Mouse (Mus musculus) lung, postnatal 4 days (tissue): Measurements from ENCODE around the gene Gm17349.
A peak's percentile ranks its signal among the peaks of the same experiment; 100 is the strongest.
"Not testable (repeated sequence)": the region's sequence is repeated elsewhere in the genome, so short reads cannot be mapped to it uniquely, and the experiment has no call there.

Source experiments
- DNase-seq, 2 experiments: peaks; one replicate each; pipeline ENCODE4 v3.0.0; 2021

The Gm17349 gene

DNA sequence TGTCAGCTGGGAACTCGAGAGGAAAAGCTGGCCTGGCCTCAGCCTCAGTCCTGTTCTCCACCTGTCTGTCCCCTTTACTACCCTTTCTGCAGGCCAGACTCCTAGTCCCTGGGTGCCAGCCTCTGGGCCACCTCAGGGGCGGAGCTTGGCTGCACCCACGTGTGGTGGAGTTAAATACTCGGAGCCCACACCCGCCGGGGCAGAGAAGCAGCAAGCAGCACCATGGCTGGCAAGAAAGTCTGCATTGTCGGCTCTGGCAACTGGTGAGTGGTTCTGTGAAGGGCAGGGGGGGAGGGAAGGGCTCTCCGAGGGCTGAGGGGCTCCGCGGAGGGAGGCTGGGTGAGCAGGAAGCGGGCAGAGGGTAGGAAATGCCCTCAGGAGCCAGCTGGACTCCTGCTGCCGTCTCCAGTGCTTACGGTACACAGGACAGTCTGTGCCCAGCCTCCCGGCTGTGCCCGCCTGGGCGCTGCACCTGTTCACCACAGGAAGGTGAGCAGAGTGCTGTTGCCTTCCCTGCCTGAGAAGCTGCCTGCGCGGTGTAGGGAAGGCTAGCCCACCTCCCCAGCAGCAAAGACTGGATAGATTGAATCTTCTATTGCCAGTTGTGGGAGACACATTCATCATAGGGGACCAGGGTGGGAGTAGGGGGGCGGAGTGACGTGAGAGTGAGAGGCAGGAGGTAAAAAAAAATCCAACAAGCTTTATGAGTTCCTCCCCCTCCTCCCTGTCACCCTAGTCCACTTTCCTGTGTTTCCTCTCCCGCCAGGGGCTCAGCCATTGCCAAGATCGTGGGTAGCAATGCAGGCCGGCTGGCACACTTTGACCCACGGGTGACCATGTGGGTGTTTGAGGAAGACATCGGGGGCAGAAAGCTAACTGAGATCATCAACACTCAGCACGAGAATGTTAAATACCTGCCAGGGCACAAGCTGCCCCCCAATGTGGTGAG, 12.4 kb upstream of the Gm17349 start, which contains the start of gene Gpd1:
Gene Gpd1, plus strand, starts transcription at position 130 of the 949 bp plus-strand sequence.
- peak; percentile 52 to 69 for DNase-seq

DNA sequence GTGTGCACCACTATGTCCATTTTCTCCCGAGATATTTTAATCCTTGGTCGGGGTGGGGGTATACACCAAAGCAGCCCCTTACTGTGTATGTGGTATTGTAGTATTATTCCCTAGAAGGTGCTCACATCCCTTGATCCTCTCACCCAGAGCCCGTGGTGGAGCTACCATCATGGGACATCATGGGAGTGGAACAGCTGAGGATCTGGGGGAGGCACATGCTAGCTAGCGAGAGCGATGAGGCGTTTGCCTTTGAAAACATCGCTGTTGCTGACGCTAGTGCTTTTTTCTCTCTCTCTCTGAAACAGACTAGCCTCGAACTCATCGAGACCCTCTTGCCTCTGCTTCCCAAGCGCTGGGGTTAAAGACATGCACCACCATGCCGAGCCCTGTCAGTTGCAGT, 11.5 kb upstream of the Gm17349 start:
- no peak for DNase-seq

DNA sequence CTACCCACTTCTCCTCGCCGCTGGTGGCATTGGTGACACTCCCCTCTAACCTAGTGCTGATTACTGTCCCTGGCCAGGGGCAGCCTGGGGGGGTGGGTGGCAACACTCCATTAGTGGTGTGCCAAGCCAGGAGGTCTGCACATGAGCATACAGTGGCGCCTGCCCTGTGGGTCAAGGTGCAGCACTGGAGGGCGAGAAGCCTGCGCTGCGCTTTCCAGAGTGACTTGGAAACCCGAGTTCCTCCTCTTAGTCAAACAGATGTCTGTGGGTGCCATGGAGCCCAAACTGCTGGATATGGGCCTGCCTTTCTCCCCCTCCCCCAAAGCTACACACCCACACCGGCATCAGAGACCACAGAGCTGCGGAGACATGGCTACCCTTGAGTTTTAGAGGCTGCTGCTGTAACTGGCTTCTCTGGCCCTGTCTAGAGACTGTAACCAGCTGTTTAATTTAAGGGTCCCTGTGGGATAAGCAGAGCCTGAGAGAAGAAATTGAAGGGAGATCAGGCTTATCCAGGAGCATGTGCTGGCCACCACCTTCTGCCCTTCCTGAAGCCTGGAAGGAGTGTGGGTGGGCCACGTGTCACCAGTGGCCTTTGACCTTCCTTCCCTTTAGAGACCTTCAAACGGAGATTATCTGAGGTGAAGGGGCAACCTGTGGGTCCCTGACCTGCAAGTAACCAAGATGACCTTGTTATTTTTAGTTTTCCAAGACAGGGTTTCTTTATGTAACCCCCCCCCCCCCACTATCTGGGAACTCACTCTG, 10.9 kb upstream of the Gm17349 start:
- peak in 1 of 2 experiments; percentile 54 for DNase-seq

DNA sequence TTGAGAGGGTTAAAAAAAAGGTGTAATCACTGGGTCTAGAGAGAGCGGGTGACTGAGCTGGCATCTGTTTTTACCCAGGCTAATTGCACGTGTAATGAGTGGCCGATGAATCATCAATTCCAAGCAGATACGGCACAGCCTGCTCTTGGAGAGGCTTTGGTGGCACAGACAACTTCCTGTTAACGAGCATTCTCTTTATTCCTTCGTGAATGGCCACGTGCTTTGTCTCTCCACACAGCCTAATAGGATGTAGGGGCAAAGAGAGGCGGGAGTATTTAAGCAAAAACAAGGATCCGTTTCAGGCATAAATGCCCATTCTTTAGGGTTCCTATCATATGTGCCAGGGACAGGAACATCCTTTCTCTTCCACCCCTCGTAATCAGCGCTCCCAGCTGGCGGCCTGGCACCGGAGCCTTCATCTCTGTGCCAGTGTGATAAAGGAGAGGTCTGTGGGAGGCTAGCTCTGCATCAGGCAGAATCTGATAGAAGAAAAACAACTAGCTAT, 10.1 kb upstream of the Gm17349 start:
- no peak for DNase-seq

DNA sequence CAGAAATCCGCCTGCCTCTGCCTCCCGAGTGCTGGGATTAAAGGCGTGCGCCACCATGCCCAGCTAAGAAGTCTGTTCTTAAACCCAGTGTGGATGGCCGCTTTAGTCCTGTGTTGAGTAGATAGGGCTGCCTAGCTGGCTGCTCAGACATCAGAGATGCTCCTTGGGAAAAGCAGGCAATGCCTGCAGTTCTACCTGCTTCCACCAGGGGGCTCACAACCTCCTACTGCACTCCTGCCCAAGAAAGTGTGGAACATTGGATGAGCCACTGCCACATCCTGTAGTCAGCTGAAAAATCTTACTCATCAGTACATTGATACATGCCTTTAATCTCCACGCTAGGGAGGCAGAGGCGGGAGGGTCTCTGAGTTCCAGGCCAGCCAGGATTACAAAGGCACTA, 9.6 kb upstream of the Gm17349 start:
- peak; percentile 74 to 83 for DNase-seq

DNA sequence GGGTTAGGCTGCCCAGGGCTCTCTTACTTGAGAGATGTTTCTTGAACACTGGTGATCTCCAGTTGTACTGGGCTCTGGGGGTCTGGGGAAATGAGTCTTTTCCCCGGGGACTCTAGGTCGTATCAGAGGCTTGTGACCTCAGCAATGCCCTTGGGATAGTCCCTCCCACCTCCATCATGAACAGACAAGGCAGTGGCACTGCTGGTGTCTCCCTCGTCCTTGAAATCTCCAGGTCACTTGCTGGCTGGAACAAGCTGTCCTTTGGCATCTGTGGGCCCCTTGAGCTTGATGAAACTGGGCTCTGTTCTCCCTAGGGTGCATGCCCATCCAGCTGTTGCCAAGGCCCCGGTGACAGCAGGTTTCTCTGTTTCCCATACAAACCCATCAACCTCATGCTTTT, 8.9 kb upstream of the Gm17349 start:
- DNase-seq: no peak

DNA sequence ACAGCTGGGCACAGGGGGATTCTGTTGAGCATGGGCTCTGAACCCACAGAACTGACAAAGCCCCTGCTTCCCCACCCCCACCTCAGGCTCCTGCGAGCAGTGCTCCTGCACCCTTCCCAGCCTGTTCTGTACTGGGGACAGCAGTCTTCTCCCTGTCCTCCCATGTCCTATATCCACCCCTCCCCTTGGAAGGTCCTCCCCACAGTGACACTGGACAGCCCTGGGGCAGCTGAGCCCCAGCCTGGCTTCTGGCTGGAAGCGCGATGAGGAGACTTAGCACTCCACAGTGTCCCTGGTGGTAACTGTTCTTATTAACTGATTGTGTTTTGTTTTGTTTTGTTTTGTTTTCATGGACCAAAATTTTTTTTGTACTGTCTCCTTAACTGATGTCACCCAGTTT, 8.3 kb upstream of the Gm17349 start:
- DNase-seq: no peak

DNA sequence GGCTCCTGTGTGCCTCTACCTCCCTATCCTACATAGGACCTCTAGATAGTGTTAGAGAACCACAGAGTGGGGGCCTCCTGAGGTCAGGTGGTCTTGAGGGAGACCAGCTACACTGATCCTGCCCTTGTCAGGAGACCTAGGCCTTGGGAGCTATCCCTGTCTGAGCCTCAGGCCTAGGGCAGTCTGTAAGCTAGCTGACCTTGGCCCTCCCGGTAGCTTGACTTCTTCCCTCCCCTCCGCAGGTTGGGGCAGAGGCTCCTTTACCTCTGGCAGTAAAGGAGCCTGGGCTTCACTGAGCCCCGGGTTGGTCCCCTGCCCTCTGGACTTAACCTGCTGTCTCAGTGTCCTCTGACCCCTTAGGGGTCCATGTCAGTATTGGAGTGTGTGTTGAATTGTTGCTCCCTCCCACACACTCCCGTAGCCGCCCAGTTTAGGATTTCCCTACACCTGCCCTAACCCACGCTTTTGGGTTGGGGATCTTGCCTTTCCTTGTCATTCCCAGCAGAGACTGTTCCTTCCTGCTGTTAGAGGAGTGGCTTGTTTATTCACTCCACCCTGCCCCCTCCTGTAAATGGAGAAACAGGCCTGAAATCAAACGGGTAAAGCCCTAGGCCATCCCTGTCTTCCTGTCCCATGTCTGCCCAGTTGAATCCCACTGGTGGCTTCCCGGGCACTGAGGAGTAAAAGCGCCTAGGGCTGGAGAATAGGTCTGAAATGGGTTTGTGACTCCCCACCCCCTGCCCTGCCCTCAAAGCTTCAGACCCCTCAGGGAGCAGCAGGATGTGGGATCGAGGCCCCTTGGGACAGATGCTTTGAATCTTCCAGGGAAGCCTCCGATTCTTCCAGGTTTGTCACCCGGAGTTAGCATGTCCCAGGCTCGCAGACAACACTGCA, 7.6 kb upstream of the Gm17349 start:
- no peak for DNase-seq

DNA sequence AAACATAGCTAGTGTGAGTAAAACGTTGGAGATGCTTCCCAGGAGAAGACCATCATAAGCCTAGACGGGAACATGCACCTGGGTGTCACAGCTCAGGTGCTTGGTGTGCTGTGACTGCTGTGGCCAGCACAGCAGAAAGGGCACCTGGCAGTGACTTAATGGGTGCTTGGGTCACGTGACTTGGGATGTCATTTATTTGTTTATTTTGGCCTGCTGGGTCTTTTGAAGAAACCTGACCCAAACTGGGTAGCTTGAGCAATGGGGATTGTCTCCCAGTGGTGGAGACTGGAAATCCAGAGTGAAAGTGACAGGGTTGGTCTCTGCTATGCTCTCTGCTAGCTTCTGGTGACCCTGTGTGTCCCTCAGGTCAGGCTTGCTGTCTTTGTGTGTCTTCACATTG, 6.2 kb upstream of the Gm17349 start:
- no peak for DNase-seq

DNA sequence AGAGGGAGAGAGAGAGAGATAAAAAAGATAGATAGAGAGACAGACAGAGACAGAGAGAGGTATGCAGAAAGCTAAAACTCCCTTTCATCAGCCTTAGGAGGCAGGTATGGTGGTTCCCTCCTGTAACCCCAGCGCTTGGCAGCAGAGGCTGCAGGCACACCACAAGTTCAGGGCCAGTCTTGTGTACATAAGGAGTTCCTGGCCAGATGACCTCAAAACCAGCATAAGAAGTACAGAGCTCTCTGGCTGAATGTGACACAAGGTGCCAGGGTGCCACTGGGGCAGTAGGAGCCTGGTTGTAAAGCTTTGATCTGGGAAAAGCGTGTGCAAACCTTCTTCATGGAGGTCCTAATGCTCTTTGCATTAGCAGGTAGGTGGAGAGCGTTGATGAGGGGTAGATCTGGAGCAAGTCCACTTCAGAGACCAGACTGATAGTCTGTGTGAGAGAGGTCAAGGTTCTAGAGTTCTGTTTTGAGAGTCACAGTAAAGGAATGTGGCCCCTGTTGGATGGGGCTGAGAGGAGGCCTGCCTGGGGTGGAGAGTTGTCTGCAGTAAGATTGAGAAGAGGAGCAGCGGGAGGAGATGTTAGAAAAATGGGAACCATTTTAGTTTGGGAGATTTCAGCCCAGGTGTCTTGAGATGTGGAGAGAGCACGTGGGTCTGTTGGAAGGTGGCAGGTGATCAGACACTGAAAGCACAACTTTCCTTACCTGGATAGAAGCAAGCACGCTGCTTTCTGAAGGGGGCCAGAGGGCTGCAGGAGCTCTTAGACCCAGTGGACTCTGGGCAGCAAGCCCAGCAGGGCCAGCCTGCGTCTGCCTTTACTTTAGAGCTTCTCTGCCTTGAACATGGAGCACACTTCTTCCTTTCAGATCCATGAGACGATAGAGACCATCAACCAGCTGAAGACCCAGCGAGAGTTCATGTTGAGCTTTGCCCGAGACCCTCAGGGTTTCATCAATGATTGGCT, 5.2 kb upstream of the Gm17349 start:
- DNase-seq: no peak

DNA sequence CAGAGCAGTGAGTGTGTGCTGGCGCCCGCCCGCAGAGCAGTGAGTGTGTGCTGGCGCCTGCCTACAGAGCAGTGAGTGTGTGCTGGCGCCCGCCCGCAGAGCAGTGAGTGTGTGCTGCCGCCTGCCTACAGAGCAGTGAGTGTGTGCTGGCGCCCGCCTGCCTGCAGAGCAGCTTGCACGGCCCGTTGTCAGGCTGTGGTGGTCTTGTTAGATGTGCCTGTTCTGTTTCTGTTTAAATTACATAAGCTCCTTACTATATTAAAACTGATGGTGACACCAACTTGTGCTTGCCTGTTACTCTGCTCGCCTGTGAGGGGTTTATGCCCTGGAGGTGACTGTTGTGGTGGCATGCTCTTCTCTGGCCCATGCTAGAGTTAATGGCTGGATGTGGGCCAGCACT, 2.9 kb upstream of the Gm17349 start:
- DNase-seq: no peak

DNA sequence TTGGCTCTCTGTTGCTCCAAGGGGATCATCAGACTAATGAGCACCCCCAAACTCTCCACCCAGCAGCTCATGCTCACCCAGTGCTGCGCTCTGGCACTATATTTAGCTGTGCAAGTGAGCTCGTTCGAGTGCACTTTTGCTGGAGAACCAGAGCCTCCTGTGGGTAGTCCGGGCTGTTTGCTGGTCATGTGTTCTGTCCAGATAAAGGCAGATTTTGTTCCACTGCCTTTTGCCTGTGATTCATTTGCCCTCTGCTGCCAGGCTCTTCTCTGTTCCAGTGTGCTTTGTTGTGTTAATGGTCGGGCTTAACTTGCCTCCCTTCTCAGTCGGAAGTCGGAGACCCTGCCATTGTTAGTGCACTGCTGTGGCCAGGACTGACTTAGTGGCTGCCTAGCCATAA, 409 bp downstream of the Gm17349 start:
- DNase-seq: no peak

DNA sequence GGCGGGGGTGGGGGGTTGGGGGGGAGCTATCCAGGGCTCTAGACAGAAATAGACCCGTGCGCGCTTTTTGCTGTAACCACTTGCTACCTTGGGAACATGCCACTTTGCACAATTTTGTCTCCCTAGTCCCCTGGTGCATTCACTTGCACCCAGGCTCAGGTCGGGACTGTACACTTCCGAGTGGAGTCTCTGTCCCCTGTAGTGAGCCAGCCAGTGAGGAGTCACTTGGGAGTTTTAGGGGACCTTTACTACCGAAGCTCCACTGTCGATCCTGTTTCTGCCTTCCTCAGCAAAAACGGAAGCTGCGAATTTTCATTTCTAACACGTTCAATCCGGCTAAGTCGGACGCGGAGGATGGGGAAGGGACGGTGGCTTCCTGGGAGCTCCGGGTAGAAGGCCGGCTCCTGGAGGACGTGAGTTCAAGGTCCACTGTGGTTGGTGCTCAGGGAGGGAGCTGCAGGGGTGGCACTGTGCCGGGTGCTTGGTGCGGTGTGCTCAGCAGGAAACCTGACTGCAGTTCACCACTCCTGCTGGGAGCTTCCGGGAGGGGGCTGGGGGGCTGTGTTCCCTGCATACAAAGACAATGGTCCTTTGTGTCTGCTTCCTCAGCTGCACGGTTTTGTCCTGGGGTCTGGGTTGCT, 1.1 kb downstream of the Gm17349 start:
- peak; percentile 40 to 64 for DNase-seq

DNA sequence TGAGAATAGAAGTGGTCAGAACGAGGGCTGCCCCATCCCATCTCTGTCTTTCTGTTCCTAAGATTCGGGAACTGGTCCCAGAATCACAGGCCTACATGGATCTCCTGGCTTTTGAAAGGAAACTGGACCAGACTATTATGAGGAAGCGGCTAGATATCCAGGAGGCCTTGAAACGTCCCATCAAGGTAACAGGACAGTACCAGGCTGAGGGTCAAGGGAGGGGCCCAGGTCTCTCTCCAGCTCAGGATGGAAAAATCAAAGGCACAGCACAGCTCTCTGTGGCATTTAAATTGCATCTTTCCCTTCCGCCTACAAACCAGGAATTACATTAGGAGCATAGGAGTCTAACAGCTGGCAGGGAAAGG, 1.6 kb downstream of the Gm17349 start:
- DNase-seq: no peak

DNA sequence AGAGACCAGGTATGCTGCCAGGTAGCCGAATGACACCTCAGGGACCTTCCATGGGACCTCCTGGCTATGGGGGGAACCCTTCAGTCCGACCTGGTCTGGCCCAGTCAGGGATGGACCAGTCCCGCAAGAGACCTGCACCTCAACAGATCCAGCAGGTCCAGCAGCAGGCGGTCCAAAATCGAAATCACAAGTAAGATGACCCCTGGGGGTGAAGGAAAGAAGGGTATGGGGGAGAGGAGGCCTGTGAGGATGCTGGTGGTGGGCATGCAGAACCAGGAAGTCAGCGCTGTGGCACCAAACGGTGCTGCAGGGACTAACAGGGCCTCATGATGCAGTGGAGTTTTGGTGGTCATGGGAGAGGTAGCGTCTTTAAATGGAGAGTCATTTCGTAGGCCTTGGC, 2.2 kb downstream of the Gm17349 start:
- no peak for DNase-seq

DNA sequence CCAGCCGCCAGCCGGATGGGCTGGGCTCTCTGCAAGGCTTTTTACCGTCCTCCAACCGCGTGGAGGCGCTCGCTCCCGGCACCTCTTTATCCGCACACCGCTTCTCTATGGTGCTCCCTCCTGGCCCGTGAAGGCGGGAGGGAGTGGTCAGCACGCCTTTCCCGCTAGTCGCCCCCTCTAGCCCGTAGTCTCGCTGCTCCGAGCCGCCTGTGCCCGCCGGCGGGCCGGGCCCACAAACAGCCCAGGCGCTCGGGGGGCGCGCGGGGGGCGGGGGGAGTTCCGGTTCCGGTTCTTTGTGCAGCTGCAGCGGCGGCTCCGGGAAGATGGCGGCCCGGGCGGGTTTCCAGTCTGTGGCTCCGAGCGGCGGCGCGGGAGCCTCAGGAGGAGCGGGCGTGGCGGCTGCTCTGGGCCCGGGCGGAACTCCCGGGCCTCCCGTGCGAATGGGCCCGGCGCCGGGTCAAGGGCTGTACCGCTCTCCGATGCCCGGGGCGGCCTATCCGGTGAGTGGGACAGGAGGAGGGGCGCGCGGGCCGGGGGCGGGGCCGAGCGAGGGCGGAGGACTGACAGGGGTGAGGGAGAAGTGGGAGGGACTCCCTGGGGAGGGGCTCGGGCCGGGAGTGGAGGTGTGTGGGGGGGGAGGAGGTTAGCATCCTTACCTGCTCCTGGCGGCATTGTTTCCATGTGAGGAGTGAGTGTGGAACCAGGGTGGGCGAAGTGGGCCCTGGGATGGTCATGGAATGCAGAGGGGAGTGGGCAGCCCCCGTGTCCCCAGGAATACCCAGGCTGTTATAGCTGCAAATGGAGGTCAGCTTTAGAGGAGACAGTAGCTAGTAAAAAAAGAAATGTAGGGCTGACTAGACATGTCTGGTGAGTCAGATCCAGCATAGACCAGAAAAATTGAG, 3.0 kb downstream of the Gm17349 start, which contains the start of gene Smarcd1:
Gene Smarcd1, plus strand, starts transcription at position 131 of the 902 bp plus-strand sequence.
- DNase-seq: peak; percentile 96 to 97

DNA sequence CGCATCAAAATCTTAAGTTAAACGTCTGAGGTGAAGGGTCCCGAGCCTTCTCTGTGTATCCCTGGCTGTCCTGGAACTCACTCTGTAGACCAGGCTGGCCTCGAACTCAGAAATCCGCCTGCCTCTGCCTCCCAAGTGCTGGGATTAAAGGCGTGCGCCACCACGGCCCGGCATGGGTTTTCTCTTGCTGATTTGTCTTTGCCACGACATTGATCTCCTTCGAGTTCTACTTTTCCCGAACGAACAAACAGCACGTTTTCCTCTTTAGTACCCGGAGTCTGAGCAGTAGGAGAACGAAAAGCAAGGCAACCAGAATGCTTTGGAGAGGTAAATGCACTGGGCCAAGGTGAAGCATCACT, 3.7 kb downstream of the Gm17349 start:
- not testable (repeated sequence) for DNase-seq

DNA sequence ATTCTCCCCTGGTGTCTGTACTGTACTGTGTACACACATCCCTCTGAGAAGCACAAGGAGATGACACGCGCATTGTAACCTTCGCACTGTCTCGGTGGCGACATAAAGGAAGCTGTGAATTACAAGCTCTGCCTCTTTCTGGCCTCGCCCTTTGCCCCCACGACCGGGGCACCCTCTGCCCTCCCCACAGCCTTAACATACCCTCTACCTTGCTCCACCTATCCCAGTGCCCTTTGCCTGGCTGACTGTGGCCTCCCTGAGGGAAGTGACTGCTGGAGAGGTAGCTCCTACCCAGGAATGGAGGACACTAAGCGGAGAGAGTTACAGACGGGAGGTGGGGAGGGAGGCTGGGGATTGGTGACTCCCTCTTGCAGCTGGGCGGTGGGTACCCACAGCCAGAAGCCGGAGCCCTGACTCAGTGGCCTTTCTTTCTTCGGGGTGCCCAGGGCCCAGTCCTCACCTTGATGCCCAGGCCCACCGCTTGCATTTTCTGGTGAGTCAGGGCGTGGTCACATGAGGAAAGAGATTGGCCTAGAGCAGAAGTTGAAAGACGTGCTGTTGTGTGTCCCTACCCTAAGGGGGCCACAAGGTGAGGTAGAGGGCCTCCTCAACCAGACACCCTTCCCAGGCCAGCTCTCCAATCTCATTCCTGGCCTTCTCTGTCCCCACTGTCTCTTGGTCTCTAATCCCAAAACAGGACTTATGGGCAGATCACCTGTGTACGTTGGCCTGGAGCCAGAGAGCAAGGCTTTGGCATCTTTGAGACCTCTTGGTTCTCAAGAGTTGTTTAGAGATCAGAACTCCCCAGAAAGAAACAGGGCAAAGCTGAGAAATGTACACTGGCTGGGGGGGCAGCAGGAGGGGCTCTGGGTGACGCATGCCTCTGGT, 4.8 kb downstream of the Gm17349 start:
- no peak for DNase-seq

DNA sequence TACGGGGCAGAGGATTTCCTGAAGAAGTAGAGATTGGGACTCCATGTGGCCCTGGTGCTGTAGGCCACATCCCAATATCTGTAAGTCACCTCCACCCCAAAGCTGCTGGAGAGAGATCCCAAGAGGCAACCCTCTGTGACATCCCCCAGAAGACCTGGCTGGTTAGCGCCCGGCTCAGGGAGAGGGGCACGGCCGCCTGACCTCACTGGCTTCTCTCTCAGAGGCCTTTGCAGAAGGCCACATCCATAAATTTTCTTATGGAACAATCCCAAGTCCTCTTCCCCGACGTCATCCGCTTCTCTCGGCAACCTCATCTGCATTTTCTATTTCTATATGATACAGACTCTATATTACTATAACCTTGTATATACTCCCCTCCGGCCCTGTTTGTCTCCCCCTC, 5.6 kb downstream of the Gm17349 start:
- DNase-seq: no peak
